Mouse (Mus musculus): Measurements from ENCODE around the gene Tlcd1.

Tlcd1 gene

DNA sequence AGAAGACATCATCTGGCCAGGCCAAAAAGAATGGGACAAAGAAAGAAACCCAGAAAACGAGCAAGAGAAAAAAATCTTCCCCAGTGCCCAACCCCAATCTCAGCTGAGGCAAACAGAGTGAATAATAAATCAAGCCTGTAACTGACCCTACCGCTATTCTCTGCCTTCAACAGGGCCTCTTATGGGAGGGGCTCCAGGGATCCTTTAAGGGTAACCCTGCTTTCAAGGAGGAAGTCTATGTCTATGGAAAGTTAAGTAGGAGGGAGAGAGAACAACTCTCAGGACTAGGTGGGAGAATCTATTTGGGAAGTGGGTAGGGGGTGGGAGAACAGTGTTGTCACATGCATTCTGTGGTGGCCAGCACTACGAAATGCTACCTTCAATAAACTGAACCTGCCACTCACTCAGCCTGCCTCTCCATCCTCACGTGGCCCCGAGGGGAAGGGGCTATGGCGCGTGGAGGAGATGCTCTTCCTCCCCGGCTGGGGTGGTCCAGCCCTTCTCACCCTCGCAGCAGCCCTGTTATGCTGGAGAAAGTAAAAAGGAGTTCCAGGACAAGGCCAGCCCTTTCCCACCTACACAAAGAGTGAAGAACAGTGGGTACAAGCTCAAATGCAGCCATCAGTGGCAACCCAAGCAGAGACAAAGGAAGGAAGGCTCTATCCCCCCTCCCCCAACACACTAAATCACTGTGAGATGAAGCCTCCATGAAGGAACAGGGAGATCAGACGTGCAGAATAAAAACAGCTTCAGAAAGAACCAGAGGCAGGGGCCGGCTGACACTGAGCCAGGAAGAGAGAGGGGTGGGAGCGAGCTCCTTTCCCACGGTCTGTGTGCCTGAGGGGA is 29.1 kb downstream of the Tlcd1 start:
- no peak for DNase-seq

DNA sequence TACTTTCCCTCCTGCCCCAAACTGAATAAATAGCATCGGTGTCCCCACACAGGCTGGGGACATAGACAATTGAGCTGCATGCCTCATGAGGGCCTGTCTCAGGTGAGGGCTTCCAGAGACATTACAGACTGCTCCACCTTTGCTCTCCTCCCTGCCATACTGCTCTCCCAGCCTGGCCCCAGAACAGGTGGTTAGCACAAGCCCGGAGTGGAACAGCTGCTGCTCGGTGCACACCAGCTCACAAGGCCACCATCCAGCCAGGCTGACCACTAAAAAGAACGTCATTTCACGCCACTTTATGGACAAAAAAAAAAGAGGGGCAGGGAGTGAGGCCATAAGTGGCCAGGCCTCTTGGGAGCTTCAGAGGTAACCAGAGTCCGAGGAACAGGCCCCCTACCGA is 30.7 kb downstream of the Tlcd1 start:
- DNase-seq, result no peak

DNA sequence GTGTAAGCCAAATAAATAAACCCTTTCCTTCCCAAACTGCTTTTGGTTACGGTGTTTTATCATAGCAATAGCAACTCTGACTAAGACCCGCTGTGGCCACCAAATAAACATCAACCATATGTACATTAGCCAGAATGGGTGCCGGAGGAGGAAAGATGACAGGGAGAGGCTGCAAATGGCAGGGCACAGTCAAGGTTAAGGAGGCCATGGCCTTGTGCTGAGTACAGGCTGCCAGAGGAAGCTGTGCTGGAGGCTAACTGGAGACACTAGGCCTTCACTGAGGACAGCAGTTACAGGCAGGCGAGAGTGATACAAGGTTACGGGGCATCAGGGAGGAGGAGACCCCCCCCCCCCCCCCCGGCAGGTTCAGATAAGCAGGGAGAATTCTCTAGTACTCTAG is 33.4 kb downstream of the Tlcd1 start:
- DNase-seq, result no peak

- no peak for DNase-seq
Observed at GRCm38 (mm10) chr11:78210615-78211014, 34.1 kb downstream of the Tlcd1 start.

DNA sequence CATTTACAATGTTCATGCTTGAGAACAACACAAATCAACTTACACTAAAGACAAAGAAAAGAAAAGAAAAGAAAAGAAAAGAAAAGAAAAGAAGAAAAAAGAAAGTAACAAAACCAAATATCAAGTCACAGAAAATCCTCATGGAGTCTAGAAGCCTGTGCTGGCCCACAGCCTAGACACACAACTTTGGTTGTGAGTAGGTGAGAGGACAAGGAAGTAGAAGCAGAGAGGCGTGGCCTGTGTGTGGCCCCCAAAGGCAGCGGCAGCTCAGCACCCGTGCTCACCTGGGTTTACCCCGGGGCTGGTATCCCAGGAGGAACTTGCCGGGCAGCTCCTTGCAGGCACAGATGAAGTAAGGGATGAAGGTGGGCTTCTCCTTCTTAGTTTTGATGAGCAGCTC is 35.0 kb downstream of the Tlcd1 start:
- DNase-seq, result no peak

DNA sequence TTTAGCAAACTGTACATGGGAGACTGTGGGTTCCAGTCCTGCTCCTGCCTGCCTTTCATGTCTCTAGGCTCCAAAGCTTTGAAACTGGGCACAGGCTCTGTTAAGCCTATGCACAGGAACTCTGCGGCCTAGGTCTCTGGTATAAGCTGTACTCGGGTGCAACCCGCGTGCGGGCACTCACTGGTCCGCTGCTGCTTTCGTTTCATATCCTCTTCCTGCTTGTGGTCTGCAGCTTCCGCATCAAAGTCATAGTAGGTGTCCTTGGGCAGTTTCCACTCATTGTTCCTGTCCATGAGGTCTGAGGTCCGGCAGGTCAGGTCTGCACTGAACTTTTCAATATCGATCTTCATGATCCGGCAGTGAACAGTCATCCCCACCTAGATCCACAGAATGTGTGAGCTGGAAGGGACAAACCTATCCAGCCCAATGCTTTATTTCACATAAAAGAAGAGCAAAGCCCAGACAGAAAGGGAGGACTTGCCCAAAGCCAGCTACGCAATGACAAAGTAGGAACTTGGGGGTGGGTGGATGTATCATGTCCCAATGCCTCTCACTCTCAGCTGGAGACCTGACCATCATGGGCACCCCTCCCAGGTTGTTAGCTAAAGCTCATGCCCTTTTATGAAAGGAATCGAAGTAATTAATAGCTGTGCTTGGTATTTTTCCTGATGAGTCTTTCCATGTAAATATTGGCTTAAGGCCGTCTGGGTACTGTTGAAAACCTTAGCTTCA is 36.7 kb downstream of the Tlcd1 start:
- DNase-seq, result peak; percentile 37 to 40

- no peak for DNase-seq
Observed at GRCm38 (mm10) chr11:78215709-78216317, 39.3 kb downstream of the Tlcd1 start.

DNA sequence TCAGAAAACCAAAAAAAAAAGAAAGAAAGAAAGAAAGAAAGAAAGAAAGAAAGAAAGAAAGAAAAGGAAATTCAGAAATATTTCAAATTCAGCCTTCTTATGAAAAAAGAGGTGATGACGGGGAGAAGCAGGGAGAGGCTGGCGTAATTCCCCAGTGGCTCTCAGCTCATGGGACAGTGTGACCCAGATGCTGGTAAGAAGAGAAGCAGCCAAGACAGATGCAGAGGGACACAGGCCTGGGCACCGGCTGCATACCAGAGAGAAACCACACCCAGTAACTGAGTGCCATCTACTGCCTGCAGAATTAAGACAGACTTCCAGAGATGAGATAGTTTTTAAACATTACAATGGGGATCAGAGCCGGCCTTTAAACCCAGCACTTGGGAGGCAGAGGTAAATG is 47.1 kb downstream of the Tlcd1 start:
- no peak for DNase-seq
